Mouse (Mus musculus) central nervous system, embryonic 14 days (tissue): Measurements from ENCODE around the gene Brca1. TPM values are rescaled to one million over a fixed set of nuclear protein-coding genes. Genes with fewer than 3 reads are reported as not detected.

ENCODE experiments used
- polyA plus RNA-seq: library from polyadenylated mRNA; depleted of rRNA; stranded (reverse); fragments of >200 nt; gene quantifications from 2 replicates; pipeline ENCODE4 v1.2.3, GENCODE M21; 2012; rRNA removed

The Brca1 gene
- 5.7 and 7.4 TPM in 2 replicates for polyA plus RNA-seq

GRCm38 (mm10) chr11:101551751-101552475 is at the start of gene Brca1, which contains the start of gene Nbr1:
Gene Brca1 (minus strand): TSS chr11:101551955.
Gene Nbr1 (plus strand): TSS chr11:101552149.

GRCm38 (mm10) chr11:101599156-101599555 is 47.4 kb upstream of the Brca1 start, which contains the start of gene Gm11634:
Gene Gm11634 (minus strand): TSS chr11:101599256.

GRCm38 (mm10) chr11:101582054-101583035 is 30.6 kb upstream of the Brca1 start, which contains the start of gene Tmem106a:
Gene Tmem106a (plus strand): TSS chr11:101582242.

GRCm38 (mm10) chr11:101465869-101466551 is 85.7 kb downstream of the Brca1 start, which contains the start of gene Vat1:
Gene Vat1 (minus strand): TSS chr11:101466230.

GRCm38 (mm10) chr11:101464211-101465100 is 87.3 kb downstream of the Brca1 start, which contains the start of gene Rnd2:
Gene Rnd2 (plus strand): TSS chr11:101464999.

GRCm38 (mm10) chr11:101448274-101448746 is 103.4 kb downstream of the Brca1 start, which contains the start of gene Ifi35:
Gene Ifi35 (plus strand): TSS chr11:101448407.

GRCm38 (mm10) chr11:101442127-101442693 is 109.5 kb downstream of the Brca1 start, which contains the start of gene Rpl27:
Gene Rpl27 (plus strand): TSS chr11:101442298.

Other genes with a start within 250 kb of the Brca1 start
- gene Becn1, start 249.7 kb downstream of the Brca1 start, polyA plus RNA-seq: 116 and 133 TPM in 2 replicates
- gene Psme3, start 235.7 kb downstream of the Brca1 start, polyA plus RNA-seq: 118 and 123 TPM in 2 replicates
- 9.5 and 10.2 TPM in 2 replicates for gene Aoc2, start 226.9 kb downstream of the Brca1 start, polyA plus RNA-seq
- 0.27 and 0.85 TPM in 2 replicates for gene Aoc3, start 221.3 kb downstream of the Brca1 start, polyA plus RNA-seq
- gene G6pc, start 184.4 kb downstream of the Brca1 start, polyA plus RNA-seq: not detected in 2 replicates
- 55.6 and 56.6 TPM in 2 replicates for gene Aarsd1, start 134.3 kb downstream of the Brca1 start, polyA plus RNA-seq
- gene Gm27029, start 127.2 kb downstream of the Brca1 start, polyA plus RNA-seq: 3.9 and 4.4 TPM in 2 replicates
- 27.5 and 28.6 TPM in 2 replicates for gene Rundc1, start 126.9 kb downstream of the Brca1 start, polyA plus RNA-seq
- gene Ptges3l, start 126.6 kb downstream of the Brca1 start, polyA plus RNA-seq: 3.3 and 7.2 TPM in 2 replicates
- 965 and 994 TPM in 2 replicates for gene Rpl27, start 109.7 kb downstream of the Brca1 start, polyA plus RNA-seq
- gene Ifi35, start 103.5 kb downstream of the Brca1 start, polyA plus RNA-seq: 5.3 and 8.1 TPM in 2 replicates
- 141 and 209 TPM in 2 replicates for gene Rnd2, start 87.0 kb downstream of the Brca1 start, polyA plus RNA-seq
- gene Vat1, start 85.7 kb downstream of the Brca1 start, polyA plus RNA-seq: 147 and 149 TPM in 2 replicates
- gene Nbr1, start 194 bp upstream of the Brca1 start, polyA plus RNA-seq: 99.6 and 115 TPM in 2 replicates
- gene Tmem106a, start 30.3 kb upstream of the Brca1 start, polyA plus RNA-seq: 5.3 and 5.6 TPM in 2 replicates
- gene Gm11634, start 47.3 kb upstream of the Brca1 start, polyA plus RNA-seq: not detected in 2 replicates
- gene Rdm1, start 75.2 kb upstream of the Brca1 start, polyA plus RNA-seq: 20.6 and 22.5 TPM in 2 replicates
- gene Arl4d, start 113.6 kb upstream of the Brca1 start, polyA plus RNA-seq: 20.9 and 41.3 TPM in 2 replicates
- gene Dhx8, start 181.0 kb upstream of the Brca1 start, polyA plus RNA-seq: 28.3 and 28.8 TPM in 2 replicates
- gene Etv4, start 233.4 kb upstream of the Brca1 start, polyA plus RNA-seq: 9.6 and 15.7 TPM in 2 replicates